Mouse (Mus musculus) lung, embryonic 15.5 days (tissue): ENCODE measurements around the gene Apoc3. TPM values are rescaled to one million over a fixed set of nuclear protein-coding genes. Genes with fewer than 3 reads are reported as not detected.
A peak's percentile ranks its signal among the peaks of the same experiment; 100 is the strongest.

Source experiments
- ATAC-seq: fragments of 200-750 bp; cut with Nextera tagmentation; 2 replicates; pipeline ENCODE4 v1.8.0; 2017; ENCODE audit warnings: moderate number of reproducible peaks, borderline replicate concordance; ENCODE audit not compliant: low FRiP score, low TSS enrichment; ENCODE audit errors: extremely low read depth
- H3K27ac ChIP-seq: fragments of 300-500 bp; sonication (generic); 2 replicates; pipeline ENCODE4 v1.5.1; 2015; ENCODE audit warnings: moderate library complexity, mild to moderate bottlenecking, inconsistent platforms
- H3K27me3 ChIP-seq: fragments of 300-500 bp; sonication (generic); 2 replicates; pipeline ENCODE4 v1.6.1; 2015; ENCODE audit warnings: inconsistent platforms
- H3K36me3 ChIP-seq: fragments of 300-500 bp; sonication (generic); 2 replicates; pipeline ENCODE4 v1.6.1; 2015; ENCODE audit warnings: inconsistent platforms
- H3K4me1 ChIP-seq: fragments of 300-500 bp; sonication (generic); 2 replicates; pipeline ENCODE4 v1.6.1; 2015; ENCODE audit warnings: inconsistent platforms
- H3K4me2 ChIP-seq: fragments of 300-500 bp; sonication (generic); 2 replicates; pipeline ENCODE4 v1.6.1; 2015; ENCODE audit warnings: inconsistent platforms, mild to moderate bottlenecking, moderate library complexity
- H3K4me3 ChIP-seq: fragments of 300-500 bp; sonication (generic); 2 replicates; pipeline ENCODE4 v1.5.1; 2015; ENCODE audit warnings: mild to moderate bottlenecking, inconsistent platforms
- H3K9ac ChIP-seq: fragments of 300-500 bp; sonication (generic); 2 replicates; pipeline ENCODE4 v1.6.1; 2015; ENCODE audit warnings: inconsistent platforms
- H3K9me3 ChIP-seq: fragments of 300-500 bp; sonication (generic); 2 replicates; pipeline ENCODE4 v1.6.1; 2016; ENCODE audit warnings: inconsistent platforms
- WGBS: fragments of 180-500 bp; shearing (Covaris S2); methylation state at CpG from one replicate; pipeline ENCODE4 v1.1.7; 2015; 5-methylcytosine and 5-hydroxymethylcytosine counted together
- polyA plus RNA-seq: library from polyadenylated mRNA; unstranded; fragments of >200 nt; fragmentation: Nextera tagmentation; extraction: Ambion mirVana; gene quantifications from 2 replicates; pipeline ENCODE4 v1.2.1, GENCODE M21; 2015

Gene Apoc3
- polyA plus RNA-seq, 1 experiment from 2014 or later = not detected

DNA sequence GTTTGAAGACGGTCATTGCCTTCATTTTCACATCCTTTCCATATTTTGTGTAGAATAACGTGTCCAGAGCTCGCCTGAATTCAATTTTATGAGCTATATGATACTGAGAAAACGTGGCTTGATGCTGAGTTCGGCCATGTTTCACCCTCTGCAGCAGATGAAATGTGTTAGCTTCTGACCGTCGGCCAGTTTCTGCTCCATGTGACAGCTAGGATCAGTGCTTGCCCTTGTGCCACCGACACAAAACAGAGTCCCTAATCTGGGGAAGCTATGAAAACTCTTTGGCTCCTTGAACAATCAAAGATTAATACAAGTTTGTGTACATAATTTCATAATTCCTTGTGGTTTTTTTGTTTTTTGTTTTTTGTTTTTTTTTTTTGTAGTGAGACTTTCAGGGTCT is 44.2 kb downstream of the Apoc3 start:
- Histone ChIP-seq H3K9ac (no peak overlapping the region), H3K27ac (no peak overlapping the region), H3K4me1 (peaks cover 6% of the 10 kb centered on the region; the same call in 1 of the 2 replicates), H3K9me3 (no peaks in the 10 kb centered on the region), H3K4me2 (no peak overlapping the region), H3K27me3 (no peaks in the 10 kb centered on the region), H3K4me3 (no peak overlapping the region), H3K36me3 (peaks cover 10% of the 10 kb centered on the region; the same call in 1 of the 2 replicates)
- 54% methylated on average over 8 of the region's 8 CpGs for WGBS
- ATAC-seq = no peak

DNA sequence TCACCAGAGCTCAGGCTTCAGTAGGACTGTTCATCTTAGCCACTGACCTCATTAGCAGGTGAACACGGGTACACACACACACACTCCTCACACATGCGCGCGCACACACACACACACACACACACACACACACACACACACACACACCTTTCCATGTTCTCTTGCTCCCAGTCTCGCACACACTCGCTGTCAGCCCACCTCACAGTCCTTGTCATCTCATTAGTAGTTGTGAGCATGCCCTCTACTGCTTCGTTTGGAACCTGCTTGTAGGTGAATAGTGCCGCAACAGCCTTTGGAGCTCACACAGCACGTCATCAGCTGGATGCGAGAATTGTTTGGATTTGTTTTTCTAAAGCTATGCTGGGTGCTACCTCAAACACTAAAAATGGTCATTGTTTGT is 46.1 kb downstream of the Apoc3 start:
- H3K4me3 ChIP-seq = no peak overlapping the region
- H3K27me3 ChIP-seq = no peaks in the 10 kb centered on the region
- H3K9me3 ChIP-seq = no peaks in the 10 kb centered on the region
- no peak overlapping the region for H3K9ac ChIP-seq
- 84% methylated on average over 10 of the region's 10 CpGs for WGBS
- ATAC-seq = no peak
- peaks cover 3% of the 10 kb centered on the region; the same call in 1 of the 2 replicates for H3K36me3 ChIP-seq
- peaks cover 6% of the 10 kb centered on the region; the same call in 1 of the 2 replicates for H3K4me1 ChIP-seq
- no peak overlapping the region for H3K4me2 ChIP-seq
- no peak overlapping the region for H3K27ac ChIP-seq

DNA sequence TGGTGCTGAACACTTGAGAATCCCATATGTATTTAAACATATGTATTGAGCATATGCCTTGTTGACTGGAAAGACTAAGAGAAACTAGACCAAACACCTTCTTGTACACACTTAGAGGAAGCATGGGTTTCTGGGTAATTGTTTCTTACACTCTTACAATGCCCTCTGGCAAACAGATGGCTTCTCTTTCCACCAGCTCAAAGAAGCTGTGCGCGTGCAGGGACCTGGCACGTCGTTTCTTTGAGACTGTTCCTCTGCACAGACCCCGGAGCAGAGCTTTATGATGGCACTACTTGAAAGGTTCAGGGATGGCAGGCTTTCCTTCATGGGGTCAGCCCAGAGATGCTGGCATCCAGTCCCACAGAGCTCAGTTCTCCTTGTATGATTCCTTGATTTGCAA is 46.5 kb downstream of the Apoc3 start:
- Histone ChIP-seq H3K4me2 (no peak overlapping the region), H3K36me3 (no peaks in the 10 kb centered on the region), H3K27ac (no peak overlapping the region), H3K9me3 (no peaks in the 10 kb centered on the region), H3K27me3 (no peaks in the 10 kb centered on the region), H3K4me1 (peaks cover 6% of the 10 kb centered on the region; the same call in 1 of the 2 replicates), H3K9ac (no peak overlapping the region), H3K4me3 (no peak overlapping the region)
- ATAC-seq = no peak
- 85% methylated on average over 5 of the region's 5 CpGs for WGBS

DNA sequence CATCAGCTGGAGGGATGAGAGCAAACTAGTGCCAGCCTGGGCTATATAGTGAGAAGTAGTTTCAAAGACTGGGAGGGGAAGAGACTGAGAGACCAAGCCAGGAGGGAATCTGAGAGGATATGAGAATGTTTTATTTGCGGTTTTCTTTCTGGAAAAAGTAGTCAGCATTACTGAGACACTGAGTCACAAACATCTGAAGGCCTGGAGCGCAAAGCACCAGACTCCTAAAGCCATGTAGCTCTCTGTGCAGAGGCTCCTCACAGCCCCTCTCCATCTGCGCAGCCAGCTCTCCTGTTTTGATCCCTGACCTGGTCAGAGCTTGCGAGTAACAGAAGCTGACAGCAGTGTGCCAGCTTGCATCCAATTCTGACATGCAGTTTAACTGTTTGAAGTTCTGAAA is 47.1 kb downstream of the Apoc3 start:
- H3K9me3 ChIP-seq = no peaks in the 10 kb centered on the region
- H3K27ac ChIP-seq = no peak overlapping the region
- H3K4me2 ChIP-seq = no peak overlapping the region
- peaks cover 6% of the 10 kb centered on the region; the same call in 1 of the 2 replicates for H3K4me1 ChIP-seq
- H3K27me3 ChIP-seq = no peaks in the 10 kb centered on the region
- no peak overlapping the region for H3K9ac ChIP-seq
- no peaks in the 10 kb centered on the region for H3K36me3 ChIP-seq
- no peak for ATAC-seq
- no peak overlapping the region for H3K4me3 ChIP-seq
- 84% methylated on average over 4 of the region's 4 CpGs for WGBS

DNA sequence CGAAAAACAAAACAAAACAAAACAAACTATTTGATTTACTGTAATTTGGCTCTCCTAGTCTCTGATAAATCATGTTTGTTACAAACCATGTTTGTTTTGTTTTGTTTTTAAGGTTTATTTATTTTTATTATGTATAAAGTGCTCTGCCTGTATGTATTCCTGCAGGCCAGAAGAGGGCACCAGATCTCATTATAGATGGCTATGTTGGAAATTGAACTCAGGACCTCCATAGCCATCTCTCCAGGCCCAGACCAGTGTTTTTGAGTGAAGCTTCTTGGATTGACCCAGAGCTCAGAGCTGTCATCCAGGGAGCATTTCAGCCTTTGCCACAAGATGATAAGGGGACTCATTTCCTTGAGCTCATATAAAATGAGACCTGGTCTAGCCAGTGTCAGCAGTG is 49.0 kb downstream of the Apoc3 start:
- 72% methylated on average over 1 of the region's 1 CpGs for WGBS
- Histone ChIP-seq H3K4me3 (no peak overlapping the region), H3K4me2 (no peak overlapping the region), H3K27ac (no peak overlapping the region), H3K27me3 (no peaks in the 10 kb centered on the region), H3K36me3 (no peaks in the 10 kb centered on the region), H3K4me1 (peaks cover 4% of the 10 kb centered on the region; the same call in 1 of the 2 replicates), H3K9me3 (no peaks in the 10 kb centered on the region), H3K9ac (no peak overlapping the region)
- no peak for ATAC-seq

DNA sequence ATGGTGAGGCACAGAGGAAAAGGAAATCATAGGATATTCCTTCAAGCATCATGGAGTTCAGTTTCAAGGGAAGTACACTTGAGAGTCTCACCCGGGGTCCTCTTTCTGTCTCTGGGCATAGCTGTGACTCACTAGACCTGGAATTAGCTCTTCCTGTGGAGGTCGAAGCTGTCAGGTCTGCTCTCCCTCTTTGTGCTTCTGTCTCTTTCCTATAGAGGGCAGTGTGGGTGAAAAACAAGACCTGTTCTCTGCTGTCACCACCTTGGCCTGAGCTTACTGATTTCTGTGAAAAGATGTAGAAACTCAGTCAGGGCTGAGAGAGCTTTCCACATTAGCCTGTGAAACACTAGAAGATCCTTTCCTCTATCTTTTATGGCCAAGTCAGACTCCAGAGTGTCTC is 50.2 kb downstream of the Apoc3 start:
- no peaks in the 10 kb centered on the region for H3K27me3 ChIP-seq
- H3K9ac ChIP-seq = no peak overlapping the region
- H3K9me3 ChIP-seq = no peaks in the 10 kb centered on the region
- no peak for ATAC-seq
- peaks cover 10% of the 10 kb centered on the region for H3K4me1 ChIP-seq
- 32% methylated on average over 2 of the region's 2 CpGs for WGBS
- H3K36me3 ChIP-seq = no peaks in the 10 kb centered on the region
- peak overlapping the region; percentile 42; the same call in 1 of the 2 replicates for H3K27ac ChIP-seq
- H3K4me2 ChIP-seq = no peak overlapping the region
- H3K4me3 ChIP-seq = no peak overlapping the region

DNA sequence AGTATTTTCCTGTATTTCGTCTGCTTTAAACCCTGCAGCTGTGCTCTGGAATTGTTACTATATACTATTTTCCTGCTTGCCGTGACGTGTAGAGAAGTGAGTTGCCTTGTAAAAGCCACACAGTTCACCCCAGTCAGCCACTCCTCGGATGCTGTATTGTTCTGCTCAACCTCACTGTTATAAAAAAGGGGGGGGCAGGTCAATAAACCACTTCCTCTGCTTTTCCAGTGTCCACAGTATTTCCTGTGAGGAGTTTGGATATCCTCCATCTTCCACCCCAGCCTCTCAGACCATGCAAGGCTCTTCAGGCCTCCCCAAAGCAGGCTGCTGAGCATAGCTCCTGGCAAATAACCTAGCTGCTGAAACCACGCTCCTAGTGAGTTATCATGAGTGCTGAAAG is 50.9 kb downstream of the Apoc3 start:
- Histone ChIP-seq H3K9me3 (no peaks in the 10 kb centered on the region), H3K4me3 (no peak overlapping the region), H3K36me3 (no peaks in the 10 kb centered on the region), H3K27me3 (no peaks in the 10 kb centered on the region), H3K27ac (peak overlapping the region; percentile 50; the same call in 1 of the 2 replicates), H3K9ac (no peak overlapping the region), H3K4me1 (peaks cover 11% of the 10 kb centered on the region), H3K4me2 (no peak overlapping the region)
- 70% methylated on average over 5 of the region's 5 CpGs for WGBS
- no peak for ATAC-seq

Other genes starting within 250 kb of the Apoc3 start
- 174 and 175 TPM in 2 replicates for gene Pafah1b2, start 222.9 kb downstream of the Apoc3 start, polyA plus RNA-seq
- gene Sik3, start 222.8 kb downstream of the Apoc3 start, polyA plus RNA-seq = 12.8 TPM in 2 replicates
- gene Apoa1, start 7.1 kb downstream of the Apoc3 start, polyA plus RNA-seq = 6.6 and 29.8 TPM in 2 replicates
- 0.31 TPM in 1 of 2 replicates, not detected in the other for gene Apoa4, start 5.1 kb upstream of the Apoc3 start, polyA plus RNA-seq
- gene Apoa5, start 33.0 kb upstream of the Apoc3 start, polyA plus RNA-seq = not detected in 2 replicates
- gene Zpr1, start 37.4 kb upstream of the Apoc3 start, polyA plus RNA-seq = 51.0 and 53.8 TPM in 2 replicates
- 24.4 and 26.4 TPM in 2 replicates for gene Bud13, start 47.4 kb upstream of the Apoc3 start, polyA plus RNA-seq
- gene 4931429L15Rik, start 84.3 kb upstream of the Apoc3 start, polyA plus RNA-seq = not detected in 2 replicates